Mouse (Mus musculus) midbrain, embryonic 16.5 days (tissue): ENCODE data around the gene Zfp446. TPM values are rescaled to one million over a fixed set of nuclear protein-coding genes. Genes with fewer than 3 reads are reported as not detected.
"Not testable (repeated sequence)": the region's sequence is repeated elsewhere in the genome, so short reads cannot be mapped to it uniquely, and the experiment has no call there.

Source experiments
- ATAC-seq: fragments of 200-750 bp; cut with Nextera tagmentation; 2 replicates; pipeline ENCODE4 v1.8.0; 2017; ENCODE audit warnings: moderate TSS enrichment
- H3K27ac ChIP-seq: fragments of 300-500 bp; sonication (generic); 2 replicates; pipeline ENCODE4 v1.5.1; 2014; ENCODE audit warnings: mild to moderate bottlenecking, low read length, mixed read lengths
- H3K27me3 ChIP-seq: fragments of 300-500 bp; sonication (generic); 2 replicates; pipeline ENCODE4 v1.6.1; 2014; ENCODE audit warnings: low read depth, low read length, mixed read lengths; ENCODE audit not compliant: control insufficient read depth, insufficient read depth
- H3K36me3 ChIP-seq: fragments of 300-500 bp; sonication (generic); 2 replicates; pipeline ENCODE4 v1.6.1; 2014; ENCODE audit warnings: mild to moderate bottlenecking, low read length, moderate library complexity, mixed read lengths; ENCODE audit not compliant: control insufficient read depth, insufficient read depth
- H3K4me1 ChIP-seq: fragments of 300-500 bp; sonication (generic); 2 replicates; pipeline ENCODE4 v1.6.1; 2014; ENCODE audit warnings: mild to moderate bottlenecking, low read length, mixed read lengths; ENCODE audit not compliant: control insufficient read depth, insufficient read depth
- H3K4me2 ChIP-seq: fragments of 300-500 bp; sonication (generic); 2 replicates; pipeline ENCODE4 v1.6.1; 2014; ENCODE audit warnings: mild to moderate bottlenecking, low read length, mixed read lengths
- H3K4me3 ChIP-seq: fragments of 300-500 bp; sonication (generic); 2 replicates; pipeline ENCODE4 v1.5.1; 2014; ENCODE audit warnings: low read depth, mild to moderate bottlenecking, low read length, moderate library complexity, mixed read lengths
- H3K9ac ChIP-seq: fragments of 300-500 bp; sonication (generic); 2 replicates; pipeline ENCODE4 v1.6.1; 2014; ENCODE audit warnings: low read depth, low read length, mixed read lengths
- H3K9me3 ChIP-seq: fragments of 300-500 bp; sonication (generic); replicated peaks from 2 replicates; pipeline ENCODE4 v1.6.1; 2014; ENCODE audit warnings: mild to moderate bottlenecking, low read length, mixed read lengths; ENCODE audit not compliant: control insufficient read depth, poor library complexity, severe bottlenecking
- WGBS: fragments of 180-500 bp; shearing (Covaris S2); extraction: QIAGEN DNeasy Blood & Tissue Kit; methylation state at CpG from one replicate; pipeline ENCODE4 v1.1.7; 2014; 5-methylcytosine and 5-hydroxymethylcytosine counted together
- polyA plus RNA-seq: library from polyadenylated mRNA; unstranded; fragments of >200 nt; fragmentation: Nextera tagmentation; extraction: Ambion mirVana; gene quantifications from 2 replicates; pipeline ENCODE4 v1.2.1, GENCODE M21; 2015

Gene Zfp446
- 13.1 and 13.8 TPM in 2 replicates for polyA plus RNA-seq

- under 1% methylated on average over 49 of the region's 49 CpGs for WGBS
- Histone ChIP-seq H3K9ac (peak within 1 kb of the TSS; percentile 77), H3K27ac (peak within 1 kb of the TSS; percentile 97), H3K36me3 (peaks cover 9% of the 10 kb centered on the region; the same call in 1 of the 2 replicates), H3K27me3 (no peaks in the 10 kb centered on the region), H3K9me3 (no peaks in the 10 kb centered on the region), H3K4me1 (peaks cover 12% of the 10 kb centered on the region), H3K4me3 (peak within 1 kb of the TSS; percentile 63), H3K4me2 (peak within 1 kb of the TSS; percentile 74)
- peak; percentile 99 for ATAC-seq
Observed at GRCm38 (mm10) chr7:12977682-12978389, at the start of gene Zfp446. TSS of gene Zfp446 (plus strand) at chr7:12977848.

- H3K27ac ChIP-seq = no peak overlapping the region
- no peaks in the 10 kb centered on the region for H3K9me3 ChIP-seq
- H3K27me3 ChIP-seq = no peaks in the 10 kb centered on the region
- ATAC-seq = no peak
- H3K4me3 ChIP-seq = no peak overlapping the region
- 60% methylated on average over 4 of the region's 4 CpGs for WGBS
- H3K9ac ChIP-seq = no peak overlapping the region
- H3K36me3 ChIP-seq = no peaks in the 10 kb centered on the region
- H3K4me2 ChIP-seq = no peak overlapping the region
- no peaks in the 10 kb centered on the region for H3K4me1 ChIP-seq
Observed at GRCm38 (mm10) chr7:12933615-12934140, 44.0 kb upstream of the Zfp446 start.

GRCm38 (mm10) chr7:12934808-12935207 lies 42.8 kb upstream of the Zfp446 start:
- Histone ChIP-seq H3K27me3 (no peaks in the 10 kb centered on the region), H3K4me3 (no peak overlapping the region), H3K9ac (no peak overlapping the region), H3K36me3 (no peaks in the 10 kb centered on the region), H3K27ac (no peak overlapping the region), H3K4me2 (no peak overlapping the region), H3K9me3 (no peaks in the 10 kb centered on the region), H3K4me1 (no peaks in the 10 kb centered on the region)
- WGBS = 85% methylated on average over 3 of the region's 3 CpGs
- no peak for ATAC-seq

DNA sequence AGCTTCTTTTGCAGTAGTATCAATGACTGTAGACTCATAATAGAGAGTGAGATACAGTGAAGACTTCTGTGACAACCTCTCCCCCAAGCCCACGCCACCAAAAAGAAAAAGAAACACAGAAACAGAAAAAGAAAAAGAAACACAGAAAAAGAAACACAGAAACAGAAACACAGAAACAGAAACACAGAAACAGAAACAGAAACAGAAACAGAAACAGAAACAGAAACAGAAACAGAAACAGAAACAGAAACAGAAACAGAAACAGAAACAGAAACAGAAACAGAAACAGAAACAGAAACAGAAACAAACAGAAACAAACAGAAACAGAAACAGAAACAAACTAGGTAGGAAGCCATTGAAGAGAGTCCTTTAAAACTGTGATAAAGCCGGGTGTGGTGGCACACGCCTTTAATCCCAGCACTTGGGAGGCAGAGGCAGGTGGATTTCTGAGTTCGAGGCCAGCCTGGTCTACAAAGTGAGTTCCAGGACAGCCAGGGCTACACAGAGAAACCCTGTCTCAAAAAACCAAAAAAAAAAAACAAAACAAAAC lies 40.3 kb upstream of the Zfp446 start:
- WGBS = 87% methylated on average over 3 of the region's 4 CpGs
- H3K4me1 ChIP-seq, H3K9me3 ChIP-seq, H3K9ac ChIP-seq, H3K36me3 ChIP-seq, H3K27ac ChIP-seq, ATAC-seq, H3K27me3 ChIP-seq, H3K4me2 ChIP-seq, H3K4me3 ChIP-seq: not testable (repeated sequence)

DNA sequence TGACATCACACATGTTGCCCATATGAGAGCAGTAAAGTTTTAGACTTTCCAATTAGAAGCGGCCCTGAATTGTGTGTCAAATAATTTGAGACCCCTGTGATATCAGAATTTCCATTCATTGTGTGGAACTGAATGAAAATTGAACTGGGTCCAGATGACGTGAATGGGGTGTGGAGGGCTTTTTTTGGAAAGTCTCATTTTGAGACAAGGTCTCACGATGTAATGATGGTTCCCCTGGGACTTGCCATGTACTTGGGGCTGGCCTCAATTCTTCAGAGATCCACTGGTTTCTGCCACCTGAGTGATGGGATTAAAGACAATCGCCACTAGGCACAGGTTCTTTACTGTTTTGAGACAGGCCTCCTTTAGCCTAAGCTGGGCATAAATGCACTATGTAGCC lies 37.0 kb upstream of the Zfp446 start:
- H3K4me3 ChIP-seq = no peak overlapping the region
- WGBS = 89% methylated on average over 4 of the region's 4 CpGs
- H3K27ac ChIP-seq = no peak overlapping the region
- H3K4me2 ChIP-seq = no peak overlapping the region
- no peak overlapping the region for H3K9ac ChIP-seq
- ATAC-seq = no peak
- no peaks in the 10 kb centered on the region for H3K36me3 ChIP-seq
- H3K9me3 ChIP-seq = no peaks in the 10 kb centered on the region
- no peaks in the 10 kb centered on the region for H3K4me1 ChIP-seq
- H3K27me3 ChIP-seq = no peaks in the 10 kb centered on the region

- Histone ChIP-seq H3K27me3 (no peaks in the 10 kb centered on the region), H3K4me2 (no peak overlapping the region), H3K36me3 (no peaks in the 10 kb centered on the region), H3K4me3 (no peak overlapping the region), H3K4me1 (peaks cover under 1% of the 10 kb centered on the region; the same call in 1 of the 2 replicates), H3K9ac (no peak overlapping the region), H3K9me3 (no peaks in the 10 kb centered on the region), H3K27ac (no peak overlapping the region)
- no peak for ATAC-seq
Observed at GRCm38 (mm10) chr7:12943488-12943887, 34.2 kb upstream of the Zfp446 start.

DNA sequence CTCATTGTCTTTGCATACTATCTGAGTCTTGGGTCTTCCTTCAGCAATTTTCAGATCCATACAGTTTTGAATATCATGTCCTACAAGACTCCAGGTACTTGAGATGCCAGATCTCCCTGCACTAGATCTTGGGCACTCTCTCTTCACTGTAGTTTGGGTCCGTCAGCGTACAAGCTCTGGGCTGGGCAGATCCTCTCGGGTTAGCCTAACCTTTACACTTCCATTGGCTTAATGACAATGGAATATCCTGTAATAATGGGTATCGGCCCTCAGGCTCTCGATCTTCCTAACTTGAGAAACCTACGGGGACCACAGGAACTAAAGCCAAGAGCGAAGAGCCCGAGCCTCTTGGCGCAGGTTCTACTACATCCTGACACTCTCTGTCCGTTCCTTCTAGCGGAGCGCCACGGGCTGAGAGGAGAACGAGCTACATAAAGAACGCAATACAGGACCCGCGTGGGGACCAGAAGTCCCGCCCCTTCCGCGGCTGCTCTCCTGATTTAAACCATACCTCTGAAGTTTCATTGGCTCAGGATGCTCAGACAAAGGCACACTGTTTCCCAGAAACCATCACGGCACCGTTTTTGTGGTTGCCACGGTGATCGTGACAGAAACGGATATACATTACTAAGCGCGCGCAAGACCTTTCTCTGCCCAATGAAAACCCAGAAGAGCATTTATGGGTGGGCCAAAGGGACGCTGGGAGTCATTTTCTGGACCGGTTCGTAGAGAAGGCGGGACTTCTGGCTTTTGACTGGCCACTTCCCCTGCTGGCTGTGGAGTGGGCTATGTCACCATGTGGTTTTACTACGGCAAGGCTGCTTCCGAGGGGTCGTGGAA lies 28.4 kb upstream of the Zfp446 start:
- peak overlapping the region; percentile 50 for H3K4me3 ChIP-seq
- peaks cover 10% of the 10 kb centered on the region for H3K4me1 ChIP-seq
- no peaks in the 10 kb centered on the region for H3K9me3 ChIP-seq
- peak overlapping the region; percentile 86 for H3K27ac ChIP-seq
- H3K4me2 ChIP-seq = peak overlapping the region; percentile 95
- H3K27me3 ChIP-seq = no peaks in the 10 kb centered on the region
- peak overlapping the region; percentile 72 for H3K9ac ChIP-seq
- no peaks in the 10 kb centered on the region for H3K36me3 ChIP-seq
- ATAC-seq = peak; percentile 98
- WGBS = 11% methylated on average over 35 of the region's 35 CpGs

DNA sequence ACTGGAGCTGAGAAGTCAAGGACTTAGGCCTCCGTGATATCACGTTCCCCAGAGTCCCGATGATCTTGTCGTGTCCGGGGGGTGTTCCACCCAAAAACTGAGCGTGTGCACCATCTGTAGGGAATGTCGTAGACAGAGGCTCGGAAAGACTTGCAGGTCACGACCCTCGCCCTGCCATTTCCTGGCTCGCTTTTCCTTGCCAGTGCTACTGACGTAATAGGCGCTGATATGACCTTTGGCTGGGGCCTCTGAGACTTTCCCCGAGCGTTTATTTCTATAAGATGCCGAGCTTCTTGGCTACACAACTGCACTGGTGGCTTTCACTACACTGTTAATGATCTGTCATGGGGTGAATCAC lies 27.8 kb upstream of the Zfp446 start:
- Histone ChIP-seq H3K36me3 (no peaks in the 10 kb centered on the region), H3K9ac (peak overlapping the region; percentile 72), H3K4me2 (peak overlapping the region; percentile 95), H3K9me3 (no peaks in the 10 kb centered on the region), H3K4me3 (peak overlapping the region; percentile 50), H3K4me1 (peaks cover 10% of the 10 kb centered on the region), H3K27ac (peak overlapping the region; percentile 86), H3K27me3 (no peaks in the 10 kb centered on the region)
- ATAC-seq = peak; percentile 30; the same call in 1 of the 2 replicates
- 9% methylated on average over 16 of the region's 16 CpGs for WGBS
